Comparison of ENCODE assay signal across 12 mouse cellular contexts in the genomic region with DNA sequence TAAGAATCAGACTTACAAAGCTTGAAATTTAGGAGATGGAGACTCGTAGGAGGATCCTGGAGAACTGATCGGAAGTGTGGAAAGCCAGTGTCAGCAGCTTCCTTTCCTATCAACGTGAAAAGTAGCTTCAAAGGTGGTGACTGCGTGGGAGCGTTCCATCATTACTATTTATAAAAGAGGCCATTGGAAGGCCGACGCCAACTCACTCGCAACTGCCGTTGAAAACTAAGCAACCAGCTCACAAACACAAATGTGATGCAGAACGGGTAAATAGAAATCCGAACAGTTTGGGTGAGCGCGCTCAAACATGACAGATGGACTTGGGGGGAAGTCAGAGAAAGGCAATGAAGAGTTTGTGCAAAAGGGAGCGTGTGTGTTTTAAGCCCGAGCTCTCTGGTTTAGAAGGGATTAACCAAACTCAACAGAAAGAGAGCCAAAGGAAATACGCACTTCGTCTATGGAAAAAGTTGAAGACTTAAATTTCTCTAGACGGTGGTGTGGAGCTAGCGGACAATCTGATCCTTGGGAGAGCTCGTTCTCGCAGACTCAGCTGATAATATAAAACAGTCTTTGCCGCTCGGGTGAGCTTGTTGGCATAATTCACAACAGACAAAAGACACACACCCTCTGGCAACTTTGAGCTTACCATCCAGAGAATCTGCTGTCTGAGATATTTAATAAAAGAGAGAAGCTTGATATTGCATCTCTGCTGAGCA. TPM values are rescaled to one million over a fixed set of nuclear protein-coding genes. Genes with fewer than 3 reads are reported as not detected.
DNase-seq lines count a peak whose midpoint lies in the region; ATAC-seq lines count a peak whose summit lies in the region.
"Had no signal": no experiment of that assay in that cellular context is flagged by ENCODE, and none has a peak within 500 bp of the region (broad histone marks: within the 10 kb centered on the region; RNA-seq: fewer than 3 reads in every experiment).

No protein-coding gene starts in this region.

- H3K4me3 ChIP-seq in embryonic facial prominence, embryonic 12.5 days, result no peak overlapping the region
- H3K4me3 ChIP-seq in embryonic facial prominence, embryonic 10.5 days, result no peak overlapping the region
- no peak overlapping the region for H3K4me3 ChIP-seq in intestine, embryonic 16.5 days (ENCODE audit: low read length)
- H3K4me3 ChIP-seq in intestine, embryonic 15.5 days (replicated peaks), result no peak overlapping the region
- no peak overlapping the region for H3K4me3 ChIP-seq in neural tube, embryonic 15.5 days (replicated peaks)
- H3K4me3 ChIP-seq: hindbrain, embryonic 10.5 days had no signal

- no peaks in the 10 kb centered on the region for H3K36me3 ChIP-seq in embryonic facial prominence, embryonic 12.5 days
- no peaks in the 10 kb centered on the region for H3K36me3 ChIP-seq in embryonic facial prominence, embryonic 10.5 days (replicated peaks)
- no peaks in the 10 kb centered on the region for H3K36me3 ChIP-seq in intestine, embryonic 16.5 days (ENCODE audit: control insufficient read depth, insufficient read depth, low read length)
- H3K36me3 ChIP-seq in intestine, embryonic 15.5 days, result no peaks in the 10 kb centered on the region
- H3K36me3 ChIP-seq in neural tube, embryonic 15.5 days, result no peaks in the 10 kb centered on the region
- H3K36me3 ChIP-seq: hindbrain, embryonic 10.5 days had no signal

- 68% methylated on average over 23 of the region's 23 CpGs for WGBS in embryonic facial prominence, embryonic 12.5 days
- WGBS in embryonic facial prominence, embryonic 10.5 days, result 80% methylated on average over 23 of the region's 23 CpGs
- 69% methylated on average over 23 of the region's 23 CpGs for WGBS in intestine, embryonic 16.5 days
- 67% methylated on average over 23 of the region's 23 CpGs for WGBS in intestine, embryonic 15.5 days
- 77% methylated on average over 23 of the region's 23 CpGs for WGBS in neural tube, embryonic 15.5 days

- H3K9me3 ChIP-seq in embryonic facial prominence, embryonic 12.5 days, result no peaks in the 10 kb centered on the region
- no peaks in the 10 kb centered on the region for H3K9me3 ChIP-seq in embryonic facial prominence, embryonic 10.5 days
- no peaks in the 10 kb centered on the region for H3K9me3 ChIP-seq in intestine, embryonic 16.5 days (ENCODE audit: control insufficient read depth, low read length)
- H3K9me3 ChIP-seq in intestine, embryonic 15.5 days, result no peaks in the 10 kb centered on the region
- no peaks in the 10 kb centered on the region for H3K9me3 ChIP-seq in neural tube, embryonic 15.5 days (replicated peaks)
- H3K9me3 ChIP-seq: hindbrain, embryonic 10.5 days had no signal

- DNase-seq in embryonic facial prominence, embryonic 10.5 days (ENCODE audit: low spot score), result no peak
- DNase-seq in right cerebral cortex, adult 2 months (ENCODE audit: low spot score in 2 of 2), result peak; percentile 53 to 62
- no peak for DNase-seq in right cerebral cortex, postnatal 14 days
- peak; percentile 61 for DNase-seq in telencephalon, adult 2 months (ENCODE audit: low read depth, low spot score)
- DNase-seq: cerebellum, adult 9-11 months; liver had no signal

- ATAC-seq in embryonic facial prominence, embryonic 12.5 days (ENCODE audit: insufficient number of reproducible peaks, insufficient read depth, low FRiP score, low TSS enrichment), result no peak
- ATAC-seq in intestine, embryonic 16.5 days, result no peak
- no peak for ATAC-seq in intestine, embryonic 15.5 days
- no peak for ATAC-seq in neural tube, embryonic 15.5 days (ENCODE audit: low FRiP score)

- H3K4me2 ChIP-seq in embryonic facial prominence, embryonic 12.5 days (replicated peaks), result no peak overlapping the region
- H3K4me2 ChIP-seq in intestine, embryonic 16.5 days (ENCODE audit: low read depth, low read length), result 0 out of 2 replicates have a peak overlapping the region, but pooled peaks have one; percentile 5
- no peak overlapping the region for H3K4me2 ChIP-seq in intestine, embryonic 15.5 days (replicated peaks)
- no peak overlapping the region for H3K4me2 ChIP-seq in neural tube, embryonic 15.5 days

- H3K4me1 ChIP-seq in embryonic facial prominence, embryonic 12.5 days, result no peaks in the 10 kb centered on the region; the same call in 1 of the 2 replicates
- 0 out of 2 replicates have a peak, but pooled peaks cover 3% of the 10 kb centered on the region for H3K4me1 ChIP-seq in embryonic facial prominence, embryonic 10.5 days
- no peaks in the 10 kb centered on the region for H3K4me1 ChIP-seq in intestine, embryonic 16.5 days (ENCODE audit: control insufficient read depth, insufficient read depth, low read length)
- H3K4me1 ChIP-seq in intestine, embryonic 15.5 days (replicated peaks), result no peaks in the 10 kb centered on the region
- H3K4me1 ChIP-seq in neural tube, embryonic 15.5 days, result no peaks in the 10 kb centered on the region
- H3K4me1 ChIP-seq: hindbrain, embryonic 10.5 days had no signal

- H3K27ac ChIP-seq in embryonic facial prominence, embryonic 12.5 days, result 0 out of 2 replicates have a peak overlapping the region, but pooled peaks have one; percentile 4
- no peak overlapping the region for H3K27ac ChIP-seq in embryonic facial prominence, embryonic 10.5 days (replicated peaks)
- H3K27ac ChIP-seq in intestine, embryonic 16.5 days (ENCODE audit: low read length), result no peak overlapping the region
- no peak overlapping the region for H3K27ac ChIP-seq in intestine, embryonic 15.5 days
- no peak overlapping the region for H3K27ac ChIP-seq in neural tube, embryonic 15.5 days (replicated peaks)
- H3K27ac ChIP-seq: hindbrain, embryonic 10.5 days; macrophage had no signal

- H3K9ac ChIP-seq in embryonic facial prominence, embryonic 12.5 days, result no peak overlapping the region
- no peak overlapping the region for H3K9ac ChIP-seq in intestine, embryonic 16.5 days (ENCODE audit: low read depth, low read length)
- H3K9ac ChIP-seq in intestine, embryonic 15.5 days, result no peak overlapping the region
- H3K9ac ChIP-seq in neural tube, embryonic 15.5 days (replicated peaks), result no peak overlapping the region

- H3K27me3 ChIP-seq in embryonic facial prominence, embryonic 12.5 days, result no peaks in the 10 kb centered on the region
- no peaks in the 10 kb centered on the region for H3K27me3 ChIP-seq in embryonic facial prominence, embryonic 10.5 days (replicated peaks; ENCODE audit: low read depth, poor library complexity, severe bottlenecking)
- H3K27me3 ChIP-seq in intestine, embryonic 16.5 days (replicated peaks; ENCODE audit: control insufficient read depth, insufficient read depth, low read length), result no peaks in the 10 kb centered on the region
- no peaks in the 10 kb centered on the region for H3K27me3 ChIP-seq in intestine, embryonic 15.5 days (replicated peaks)
- H3K27me3 ChIP-seq in neural tube, embryonic 15.5 days (replicated peaks), result no peaks in the 10 kb centered on the region

RNA-seq across cellular contexts. Expression of gene Cdc42bpa, which starts 20.0 kb away (rescaled TPM):
- 18.4 and 20.2 TPM in 2 replicates for polyA plus RNA-seq in embryonic facial prominence, embryonic 12.5 days (2016; fragmentation: Nextera tagmentation; extraction: Ambion mirVana)
- polyA plus RNA-seq in embryonic facial prominence, embryonic 10.5 days (2016; fragmentation: Nextera tagmentation; extraction: Ambion mirVana), result 11.5 and 12.9 TPM in 2 replicates
- 8.2 and 8.6 TPM in 2 replicates for polyA plus RNA-seq in intestine, embryonic 16.5 days (2015; fragmentation: Nextera tagmentation; extraction: Ambion mirVana)
- 12.2 and 12.4 TPM in 2 replicates for polyA plus RNA-seq in intestine, embryonic 15.5 days (2015; fragmentation: Nextera tagmentation; extraction: Ambion mirVana)
- 22.8 and 24.6 TPM in 2 replicates for polyA plus RNA-seq in neural tube, embryonic 15.5 days (2015; fragmentation: Nextera tagmentation; extraction: Ambion mirVana)

Comparison
In these comparisons a context has a peak if more than half of its experiments do, and no peak if none do; other contexts are left out.
1. DNase-seq: peak in right cerebral cortex, adult 2 months (2 of 2) and telencephalon, adult 2 months (single experiment); none in embryonic facial prominence, embryonic 10.5 days (single experiment) and right cerebral cortex, postnatal 14 days (single experiment).